Mouse (Mus musculus): ENCODE measurements at regions not wholly inside any gene's neighbourhood (a gene's known extent, or its start where the extent isn't known, plus 50 kb on each side); places are given as distances from the start of the nearest gene placed in this dataset.

DNA sequence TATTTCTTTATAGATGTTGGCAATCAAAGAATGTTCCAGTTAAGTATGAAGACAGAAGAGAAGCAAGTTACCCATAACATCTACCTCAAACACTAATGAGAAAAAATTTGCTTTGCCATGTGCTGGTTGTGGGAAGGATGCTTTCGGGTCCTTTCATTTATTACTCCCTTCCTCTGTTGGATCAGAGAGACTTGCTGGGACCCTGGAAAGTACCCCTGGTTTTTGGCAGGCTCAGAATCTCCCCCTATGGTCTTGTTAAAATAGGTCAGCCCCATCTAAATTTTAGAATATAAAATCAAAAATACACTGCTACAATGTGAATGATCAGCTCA is 70.6 kb downstream of the Btg1 start:
- TF ChIP-seq POLR2A (IDR thresholded peaks at IDR 0.05; ENCODE audit: low read depth, low read length) (no peak), CTCF (IDR thresholded peaks at IDR 0.05; ENCODE audit: extremely low read depth, insufficient read depth, insufficient read length, insufficient replicate concordance) (no peak)
